Mouse (Mus musculus) embryonic fibroblast, embryonic 13.5 days (primary cell): ENCODE measurements at regions not wholly inside any gene's neighbourhood (a gene's known extent, or its start where the extent isn't known, plus 50 kb on each side); places are given as distances from the start of the nearest gene placed in this dataset.

Experiments used
- H3K27ac ChIP-seq: 2 replicates; pipeline ENCODE4 v1.5.1; 2012; ENCODE audit warnings: low read length, control low read depth, inconsistent platforms; ENCODE audit not compliant: insufficient read depth
- H3K4me1 ChIP-seq: 2 replicates; pipeline ENCODE4 v1.6.1; 2011; ENCODE audit warnings: low read length; ENCODE audit not compliant: control insufficient read depth, insufficient read depth
- H3K4me3 ChIP-seq: 2 replicates; pipeline ENCODE4 v1.5.1; 2011; ENCODE audit warnings: mild to moderate bottlenecking, control low read depth, low read length; ENCODE audit not compliant: insufficient read depth
- CTCF ChIP-seq: IDR thresholded peaks from 2 replicates; pipeline ENCODE4 v1.5.1; 2011; ENCODE audit warnings: mild to moderate bottlenecking, control low read depth, low read length, moderate library complexity, borderline replicate concordance; ENCODE audit not compliant: insufficient read depth
- POLR2A ChIP-seq: IDR thresholded peaks from 2 replicates; pipeline ENCODE4 v1.6.1; 2011; ENCODE audit warnings: low read depth, mild to moderate bottlenecking, control low read depth, low read length, moderate library complexity

GRCm38 (mm10) chr13:52190848-52191590 is 340.1 kb downstream of the Diras2 start:
- peaks cover 3% of the 10 kb centered on the region; the same call in 1 of the 2 replicates for H3K4me1 ChIP-seq
- H3K4me3 ChIP-seq: no peak overlapping the region
- TF ChIP-seq POLR2A (no peak), CTCF (no peak)
- H3K27ac ChIP-seq: no peak overlapping the region

GRCm38 (mm10) chr13:52196917-52197316 is 334.2 kb downstream of the Diras2 start:
- no peak for TF ChIP-seq CTCF
- TF ChIP-seq POLR2A: no peak
- Histone ChIP-seq H3K27ac (no peak overlapping the region), H3K4me3 (no peak overlapping the region), H3K4me1 (no peaks in the 10 kb centered on the region)

GRCm38 (mm10) chr13:52198649-52199348 is 332.3 kb downstream of the Diras2 start:
- TF ChIP-seq POLR2A: no peak
- no peak for TF ChIP-seq CTCF
- Histone ChIP-seq H3K4me1 (no peaks in the 10 kb centered on the region), H3K4me3 (no peak overlapping the region), H3K27ac (no peak overlapping the region)

- H3K27ac ChIP-seq: no peak overlapping the region
- no peaks in the 10 kb centered on the region for H3K4me1 ChIP-seq
- H3K4me3 ChIP-seq: no peak overlapping the region
- TF ChIP-seq CTCF: no peak
- no peak for TF ChIP-seq POLR2A
Measured at GRCm38 (mm10) chr13:52202372-52202771, 328.7 kb downstream of the Diras2 start.

GRCm38 (mm10) chr13:52205951-52206350 is 325.1 kb downstream of the Diras2 start:
- Histone ChIP-seq H3K27ac (no peak overlapping the region), H3K4me3 (no peak overlapping the region), H3K4me1 (no peaks in the 10 kb centered on the region; the same call in 1 of the 2 replicates)
- TF ChIP-seq POLR2A (no peak), CTCF (no peak)

GRCm38 (mm10) chr13:52216343-52216742 is 314.7 kb downstream of the Diras2 start:
- H3K4me1 ChIP-seq: no peaks in the 10 kb centered on the region
- TF ChIP-seq CTCF: no peak
- TF ChIP-seq POLR2A: no peak
- H3K4me3 ChIP-seq: no peak overlapping the region
- no peak overlapping the region for H3K27ac ChIP-seq

GRCm38 (mm10) chr13:52217066-52217465 is 314.0 kb downstream of the Diras2 start:
- no peak overlapping the region for H3K27ac ChIP-seq
- no peaks in the 10 kb centered on the region for H3K4me1 ChIP-seq
- no peak overlapping the region for H3K4me3 ChIP-seq
- TF ChIP-seq POLR2A (no peak), CTCF (no peak)

GRCm38 (mm10) chr13:52217741-52218140 is 313.3 kb downstream of the Diras2 start:
- Histone ChIP-seq H3K27ac (no peak overlapping the region), H3K4me3 (no peak overlapping the region), H3K4me1 (no peaks in the 10 kb centered on the region)
- TF ChIP-seq POLR2A: no peak
- TF ChIP-seq CTCF: no peak

GRCm38 (mm10) chr13:52222315-52223097 is 308.6 kb downstream of the Diras2 start:
- Histone ChIP-seq H3K27ac (no peak overlapping the region), H3K4me3 (no peak overlapping the region), H3K4me1 (peaks cover 6% of the 10 kb centered on the region)
- TF ChIP-seq CTCF: no peak
- no peak for TF ChIP-seq POLR2A
